Mouse (Mus musculus): ENCODE data around the gene Dda1.

DNA sequence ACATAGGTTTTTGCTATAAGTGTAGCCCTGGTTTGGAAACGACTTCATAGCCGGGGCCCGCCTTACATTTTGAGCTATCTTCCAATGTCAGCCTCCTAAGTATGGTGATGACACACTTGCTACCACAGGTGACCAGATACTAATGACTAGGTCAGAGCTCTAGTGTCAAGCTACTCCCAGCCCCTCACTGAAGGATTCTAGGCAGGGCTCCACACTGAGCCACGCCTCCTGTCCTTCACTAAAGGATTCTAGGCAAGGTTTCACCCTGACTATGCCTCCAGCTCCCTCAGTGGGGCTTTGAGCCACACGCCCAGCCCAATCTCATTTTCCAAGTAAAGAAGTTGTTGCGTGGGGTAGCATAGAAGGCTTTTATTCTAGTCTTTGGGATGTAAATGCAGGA is 8.3 kb upstream of the Dda1 start:
- TF ChIP-seq CTCF (IDR thresholded peaks at IDR 0.05; ENCODE audit: borderline replicate concordance, insufficient read depth, low read depth, low read length) (no peak), POLR2A (IDR thresholded peaks at IDR 0.05; ENCODE audit: borderline replicate concordance, insufficient read depth, low read length) (no peak)
